Mouse (Mus musculus): ENCODE results near the gene Bicd1.

Bicd1 gene

GRCm38 (mm10) chr6:149574288-149574687, 165.6 kb downstream of the Bicd1 start:
- no peak for DNase-seq

GRCm38 (mm10) chr6:149580053-149580452, 171.4 kb downstream of the Bicd1 start:
- no peak for DNase-seq

- no peak for DNase-seq
These were observed 177.2 kb downstream of the Bicd1 start for GRCm38 (mm10) chr6:149585708-149586504.
